Mouse (Mus musculus): ENCODE results near the gene Adamts6. TPM values are rescaled to one million over a fixed set of nuclear protein-coding genes. Genes with fewer than 3 reads are reported as not detected.

Gene Adamts6
- polyA plus RNA-seq, 1 experiment from 2014 or later, result 5.7 TPM

DNA sequence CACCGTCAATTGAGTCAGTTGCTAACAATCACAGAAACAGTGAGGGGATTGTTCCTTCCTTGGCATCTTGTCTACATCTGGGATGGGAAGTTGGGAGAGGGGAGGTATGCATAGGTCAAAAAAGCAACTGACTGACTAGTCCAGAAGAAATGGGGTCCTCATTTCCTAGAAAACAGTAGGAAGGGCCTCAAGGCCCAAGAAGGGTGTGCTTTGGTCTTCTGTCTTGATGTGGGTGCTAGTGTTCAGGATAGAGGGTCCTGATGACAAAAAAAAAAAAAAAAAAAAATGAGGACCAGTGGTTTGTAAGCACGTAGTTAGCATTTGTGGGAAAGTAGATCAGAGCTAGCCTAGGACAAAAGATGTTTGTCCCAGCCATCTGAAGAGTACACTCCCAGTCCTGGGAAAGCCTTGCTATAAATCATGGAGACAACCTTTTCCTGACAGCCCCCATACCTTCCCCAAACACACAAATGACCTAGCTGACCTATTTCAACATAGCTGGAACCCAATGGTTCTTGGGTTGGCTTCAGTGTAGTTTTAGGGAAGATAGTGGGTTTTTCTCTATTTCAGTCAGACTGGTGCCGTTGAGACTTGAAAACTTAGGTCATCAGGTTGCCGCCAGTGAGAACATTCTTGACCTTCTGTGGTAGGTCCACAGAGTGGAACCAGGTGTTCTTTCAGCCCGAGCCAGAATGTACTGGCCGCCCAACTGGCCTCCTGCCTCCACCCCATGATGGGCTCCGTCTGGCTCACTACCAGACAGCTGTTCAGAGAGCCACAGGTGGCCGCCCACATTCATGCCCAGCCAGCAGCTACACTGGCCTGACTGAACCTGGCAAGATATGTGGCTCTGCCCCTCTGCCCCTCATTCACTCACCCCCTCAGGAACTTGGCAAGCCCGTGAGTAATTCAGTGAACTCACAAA is 211.7 kb downstream of the Adamts6 start:
- Histone ChIP-seq H3K9me3 (replicated peaks) (no peaks in the 10 kb centered on the region), H3K27me3 (replicated peaks) (no peaks in the 10 kb centered on the region), H3K9ac (no peak overlapping the region), H3K4me3 (no peak overlapping the region), H3K4me1 (replicated peaks) (peaks cover 3% of the 10 kb centered on the region; the same call in 1 of the 2 replicates), H3K27ac (ENCODE audit: poor library complexity, severe bottlenecking) (no peak overlapping the region), H3K36me3 (peaks cover 14% of the 10 kb centered on the region), H3K4me2 (no peak overlapping the region)
- no peak; the same call in 1 of the 2 replicates for ATAC-seq (ENCODE audit: insufficient number of reproducible peaks, low FRiP score)
- WGBS, result 78% methylated on average over 9 of the region's 9 CpGs

DNA sequence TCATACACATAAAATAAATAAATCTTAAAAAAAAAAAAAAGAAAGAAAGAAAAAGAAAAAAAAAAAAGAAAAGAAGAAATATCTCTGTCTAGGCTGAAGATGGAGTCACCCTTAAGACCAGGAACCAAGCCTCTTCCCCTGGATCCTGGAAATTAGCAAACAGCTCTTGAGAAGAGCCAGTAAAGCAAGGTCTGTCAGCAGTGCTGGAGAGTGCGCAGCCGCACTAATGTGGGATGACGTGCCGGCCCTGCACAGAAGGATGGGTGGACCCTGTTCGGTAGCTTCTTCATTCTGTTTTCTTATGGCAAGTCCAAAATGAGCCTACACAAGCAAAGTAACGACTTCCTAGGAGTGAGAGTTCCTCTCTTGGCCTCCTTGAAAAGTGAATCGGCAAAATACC is 214.8 kb downstream of the Adamts6 start:
- Histone ChIP-seq H3K9ac (no peak overlapping the region), H3K27me3 (replicated peaks) (no peaks in the 10 kb centered on the region), H3K4me1 (replicated peaks) (no peaks in the 10 kb centered on the region), H3K4me2 (no peak overlapping the region), H3K27ac (ENCODE audit: poor library complexity, severe bottlenecking) (no peak overlapping the region), H3K36me3 (0 out of 2 replicates have a peak, but pooled peaks cover 3% of the 10 kb centered on the region), H3K9me3 (replicated peaks) (no peaks in the 10 kb centered on the region), H3K4me3 (no peak overlapping the region)
- ATAC-seq (ENCODE audit: insufficient number of reproducible peaks, low FRiP score), result no peak
- 90% methylated on average over 7 of the region's 7 CpGs for WGBS

DNA sequence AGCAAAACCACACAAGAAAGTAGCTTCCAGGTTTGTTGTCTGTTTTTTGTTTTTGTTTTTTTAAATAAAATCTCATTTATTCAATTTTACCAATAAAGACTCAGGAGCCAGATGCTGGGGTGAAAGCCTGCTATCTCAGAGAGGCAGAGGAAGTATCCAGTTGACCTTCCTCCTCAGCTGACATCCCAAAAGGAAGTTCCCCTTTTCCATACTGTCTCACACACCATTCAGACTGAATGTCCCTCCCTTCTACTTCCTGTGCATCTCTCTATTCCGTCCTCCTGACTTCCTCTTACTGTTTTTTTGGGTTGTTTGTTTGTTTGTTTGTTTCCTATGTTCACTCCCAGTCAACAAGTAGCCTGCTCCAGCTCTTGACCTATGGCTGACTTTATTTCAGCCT is 216.4 kb downstream of the Adamts6 start:
- Histone ChIP-seq H3K9ac (no peak overlapping the region), H3K9me3 (replicated peaks) (no peaks in the 10 kb centered on the region), H3K36me3 (no peaks in the 10 kb centered on the region), H3K27ac (ENCODE audit: poor library complexity, severe bottlenecking) (no peak overlapping the region), H3K4me2 (no peak overlapping the region), H3K4me3 (no peak overlapping the region), H3K27me3 (replicated peaks) (no peaks in the 10 kb centered on the region), H3K4me1 (replicated peaks) (no peaks in the 10 kb centered on the region)
- no peak for ATAC-seq (ENCODE audit: insufficient number of reproducible peaks, low FRiP score)
- 71% methylated on average over 1 of the region's 1 CpGs for WGBS

DNA sequence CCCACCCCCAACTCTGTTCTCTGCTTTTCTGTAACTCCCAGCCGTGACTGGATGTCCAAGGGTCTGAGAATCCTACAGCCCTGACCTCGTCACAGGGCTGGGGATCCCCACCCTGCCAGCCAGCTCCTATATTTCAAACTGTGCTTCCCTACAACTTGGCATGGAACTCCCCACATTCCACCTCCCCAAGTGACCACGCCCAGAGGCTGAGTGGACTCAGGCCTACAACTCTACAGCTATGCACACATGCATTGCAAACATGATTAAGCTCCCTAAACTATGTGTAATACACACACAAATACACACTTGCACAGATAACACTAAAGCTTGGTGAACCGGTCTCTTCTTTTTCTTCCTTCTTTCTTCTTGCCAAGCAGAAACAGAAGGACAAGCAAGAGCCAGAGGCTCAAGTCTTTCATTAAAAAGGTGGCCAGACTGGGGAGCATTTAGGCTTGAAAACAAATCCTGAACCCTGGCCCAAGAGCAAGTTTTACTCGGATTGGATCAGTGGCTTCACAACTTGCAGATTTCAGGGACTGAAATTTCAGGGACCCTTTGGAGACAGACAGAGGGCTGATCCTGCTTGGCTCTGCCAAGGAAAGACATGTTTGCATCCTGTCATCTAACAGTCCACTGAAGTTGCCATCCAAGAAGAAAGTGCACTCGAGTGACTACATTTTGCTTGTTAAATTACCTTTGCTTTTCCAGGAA is 218.7 kb downstream of the Adamts6 start:
- Histone ChIP-seq H3K4me2 (no peak overlapping the region), H3K9me3 (replicated peaks) (no peaks in the 10 kb centered on the region), H3K27ac (ENCODE audit: poor library complexity, severe bottlenecking) (no peak overlapping the region), H3K4me3 (no peak overlapping the region), H3K36me3 (no peaks in the 10 kb centered on the region), H3K4me1 (replicated peaks) (peaks cover 9% of the 10 kb centered on the region; the same call in 1 of the 2 replicates), H3K27me3 (replicated peaks) (no peaks in the 10 kb centered on the region), H3K9ac (no peak overlapping the region)
- WGBS, result 75% methylated on average over 6 of the region's 6 CpGs
- ATAC-seq (ENCODE audit: insufficient number of reproducible peaks, low FRiP score), result no peak

DNA sequence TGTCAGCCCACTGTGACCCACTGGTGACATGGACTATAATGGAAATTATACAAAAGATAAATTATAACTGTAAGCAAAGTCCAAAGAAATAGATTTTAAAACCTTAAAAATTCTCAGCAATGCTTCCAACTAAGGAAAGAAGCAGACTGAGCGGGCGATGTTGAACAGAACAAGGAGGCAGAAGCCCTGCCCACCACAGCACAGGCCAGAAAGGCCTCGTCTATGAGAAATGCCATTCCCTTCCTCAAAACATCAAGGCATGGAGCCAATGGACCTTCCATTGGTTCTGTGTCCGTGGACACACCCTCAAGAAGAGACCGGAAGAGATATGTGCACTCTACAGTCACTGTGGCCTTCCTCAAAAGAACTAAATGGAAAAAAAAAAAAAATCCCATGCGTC is 220.0 kb downstream of the Adamts6 start:
- Histone ChIP-seq H3K27me3 (replicated peaks) (no peaks in the 10 kb centered on the region), H3K4me1 (replicated peaks) (peaks cover 9% of the 10 kb centered on the region; the same call in 1 of the 2 replicates), H3K9ac (no peak overlapping the region), H3K4me3 (no peak overlapping the region), H3K27ac (ENCODE audit: poor library complexity, severe bottlenecking) (no peak overlapping the region), H3K9me3 (replicated peaks) (no peaks in the 10 kb centered on the region), H3K4me2 (no peak overlapping the region), H3K36me3 (no peaks in the 10 kb centered on the region)
- no peak for ATAC-seq (ENCODE audit: insufficient number of reproducible peaks, low FRiP score)
- WGBS, result 80% methylated on average over 6 of the region's 6 CpGs

DNA sequence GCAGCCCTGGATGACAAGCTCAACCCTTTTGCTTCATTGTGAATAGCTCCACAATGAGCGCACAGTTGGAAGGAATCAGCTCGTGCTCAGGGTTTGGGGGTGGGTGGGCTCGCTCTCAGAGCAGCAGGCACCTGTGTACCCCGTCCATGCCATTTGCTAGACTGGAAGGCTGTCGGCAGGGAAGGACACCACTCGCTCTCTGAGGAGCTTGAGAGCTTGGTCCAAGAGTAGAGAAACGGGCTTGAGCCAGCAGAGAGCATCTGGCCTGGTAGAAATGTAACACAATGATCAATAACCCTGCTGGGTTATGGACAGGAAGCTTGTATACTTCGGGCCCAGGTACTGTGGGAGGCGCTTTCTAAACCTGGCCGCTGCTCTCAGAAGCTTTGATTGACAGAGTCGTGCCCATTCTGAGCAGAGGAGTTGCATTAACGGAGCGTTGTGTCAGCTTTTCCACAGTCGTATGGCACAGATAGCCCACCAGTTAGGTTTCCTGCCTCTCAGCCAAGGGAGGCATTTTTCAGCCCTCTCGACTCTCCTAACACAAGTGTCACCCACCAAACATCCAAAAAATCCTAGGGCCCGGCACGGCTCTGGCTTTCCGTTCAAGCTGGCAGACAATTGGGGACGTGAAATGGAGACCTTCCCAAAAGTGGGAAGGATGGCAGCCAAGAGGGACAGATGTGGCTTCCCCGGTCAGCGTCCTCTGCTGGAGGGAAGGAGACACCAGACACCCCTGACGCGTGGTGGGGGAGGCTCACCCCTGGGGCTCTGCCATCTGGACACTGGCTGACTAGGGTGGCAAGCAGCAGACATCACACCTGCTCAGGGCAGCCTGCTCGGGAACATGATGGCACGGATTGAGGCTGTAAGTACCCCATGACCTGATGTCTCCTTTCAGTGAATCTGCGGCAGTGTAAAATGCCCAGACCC is 222.2 kb downstream of the Adamts6 start:
- H3K27ac ChIP-seq (ENCODE audit: poor library complexity, severe bottlenecking), result no peak overlapping the region
- H3K4me2 ChIP-seq, result no peak overlapping the region
- no peaks in the 10 kb centered on the region for H3K27me3 ChIP-seq (replicated peaks)
- peaks cover 9% of the 10 kb centered on the region; the same call in 1 of the 2 replicates for H3K4me1 ChIP-seq (replicated peaks)
- H3K4me3 ChIP-seq, result no peak overlapping the region
- 0 out of 2 replicates have a peak, but pooled peaks have one; percentile 25 for ATAC-seq (ENCODE audit: insufficient number of reproducible peaks, low FRiP score)
- no peaks in the 10 kb centered on the region for H3K9me3 ChIP-seq (replicated peaks)
- H3K36me3 ChIP-seq, result no peaks in the 10 kb centered on the region
- 73% methylated on average over 26 of the region's 26 CpGs for WGBS
- no peak overlapping the region for H3K9ac ChIP-seq

DNA sequence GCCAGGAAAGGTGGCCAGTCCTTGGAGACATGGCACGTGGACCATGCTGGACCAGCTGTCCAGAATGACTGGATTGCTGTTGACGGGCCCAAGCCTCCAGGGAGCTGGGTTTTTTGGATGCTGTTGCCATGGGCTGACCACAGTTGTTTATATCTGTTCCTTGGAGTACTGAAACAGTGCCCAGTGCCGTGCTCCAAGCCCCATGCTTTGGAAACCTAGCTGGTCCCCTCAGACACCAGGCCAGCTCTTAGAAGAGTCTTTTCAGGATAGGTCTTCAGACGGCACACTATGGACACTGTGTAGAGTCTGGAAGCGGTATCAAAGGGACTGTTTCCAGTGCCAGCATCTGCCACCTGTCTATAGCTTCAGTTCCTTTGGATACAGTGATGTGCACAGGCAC is 223.1 kb downstream of the Adamts6 start:
- peaks cover 9% of the 10 kb centered on the region; the same call in 1 of the 2 replicates for H3K4me1 ChIP-seq (replicated peaks)
- H3K36me3 ChIP-seq, result no peaks in the 10 kb centered on the region
- H3K9me3 ChIP-seq (replicated peaks), result no peaks in the 10 kb centered on the region
- H3K27me3 ChIP-seq (replicated peaks), result no peaks in the 10 kb centered on the region
- 82% methylated on average over 5 of the region's 5 CpGs for WGBS
- no peak overlapping the region for H3K4me2 ChIP-seq
- H3K9ac ChIP-seq, result no peak overlapping the region
- ATAC-seq (ENCODE audit: insufficient number of reproducible peaks, low FRiP score), result no peak; the same call in 1 of the 2 replicates
- no peak overlapping the region for H3K27ac ChIP-seq (ENCODE audit: poor library complexity, severe bottlenecking)
- H3K4me3 ChIP-seq, result no peak overlapping the region

DNA sequence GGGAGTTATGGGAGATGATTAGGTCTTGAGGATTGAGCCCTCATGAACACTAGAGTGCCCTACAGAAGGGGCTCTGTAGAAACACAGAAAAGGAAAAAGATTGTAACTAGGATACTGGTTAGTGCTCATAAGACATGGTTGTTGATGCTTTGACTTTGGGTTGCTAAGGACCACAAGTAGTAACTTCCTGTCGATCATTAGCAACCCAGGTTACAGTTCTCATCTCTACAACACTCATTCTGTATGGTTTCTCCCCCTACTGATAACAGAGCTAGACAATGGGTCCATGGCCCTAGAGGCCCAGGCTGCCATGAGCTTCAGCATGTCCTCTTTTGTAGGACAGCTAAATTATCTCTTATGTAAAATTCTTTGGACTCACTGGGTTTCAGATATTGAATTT is 227.4 kb downstream of the Adamts6 start:
- no peak overlapping the region for H3K9ac ChIP-seq
- 94% methylated on average over 1 of the region's 1 CpGs for WGBS
- H3K27ac ChIP-seq (ENCODE audit: poor library complexity, severe bottlenecking), result no peak overlapping the region

DNA sequence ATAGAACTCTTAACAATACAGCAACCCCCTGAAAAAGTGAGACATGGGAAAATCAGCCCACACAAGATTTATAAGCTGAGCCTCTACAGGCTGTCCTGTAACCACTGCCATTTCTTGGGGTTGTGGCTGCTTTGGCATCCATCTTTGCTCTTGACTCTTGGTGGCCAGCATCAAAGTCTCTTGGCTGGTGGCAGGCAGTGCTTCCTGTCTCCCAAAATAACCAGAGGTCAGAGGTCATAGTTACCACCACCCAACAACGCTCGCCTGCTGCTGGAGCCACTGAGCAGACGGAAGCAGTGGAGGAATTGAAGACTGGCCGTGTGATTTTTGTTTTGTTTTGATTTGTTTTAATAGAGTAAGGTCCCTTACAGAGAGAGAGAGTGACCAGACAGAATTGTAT is 228.5 kb downstream of the Adamts6 start:
- Histone ChIP-seq H3K9me3 (replicated peaks) (0 out of 2 replicates have a peak, but pooled peaks cover 3% of the 10 kb centered on the region), H3K4me3 (no peak overlapping the region), H3K9ac (no peak overlapping the region), H3K36me3 (no peaks in the 10 kb centered on the region), H3K27ac (ENCODE audit: poor library complexity, severe bottlenecking) (no peak overlapping the region), H3K4me1 (replicated peaks) (peaks cover 13% of the 10 kb centered on the region), H3K4me2 (no peak overlapping the region), H3K27me3 (replicated peaks) (no peaks in the 10 kb centered on the region)
- WGBS, result 49% methylated on average over 4 of the region's 4 CpGs
- no peak for ATAC-seq (ENCODE audit: insufficient number of reproducible peaks, low FRiP score)

More for the DNA sequence above, 227.4 kb downstream of the Adamts6 start:
- H3K4me1 ChIP-seq (replicated peaks), result peaks cover 17% of the 10 kb centered on the region
- no peaks in the 10 kb centered on the region for H3K27me3 ChIP-seq (replicated peaks)
- no peaks in the 10 kb centered on the region for H3K9me3 ChIP-seq (replicated peaks)
- ATAC-seq (ENCODE audit: insufficient number of reproducible peaks, low FRiP score), result no peak
- H3K36me3 ChIP-seq, result no peaks in the 10 kb centered on the region
- no peak overlapping the region for H3K4me2 ChIP-seq
- H3K4me3 ChIP-seq, result no peak overlapping the region

DNA sequence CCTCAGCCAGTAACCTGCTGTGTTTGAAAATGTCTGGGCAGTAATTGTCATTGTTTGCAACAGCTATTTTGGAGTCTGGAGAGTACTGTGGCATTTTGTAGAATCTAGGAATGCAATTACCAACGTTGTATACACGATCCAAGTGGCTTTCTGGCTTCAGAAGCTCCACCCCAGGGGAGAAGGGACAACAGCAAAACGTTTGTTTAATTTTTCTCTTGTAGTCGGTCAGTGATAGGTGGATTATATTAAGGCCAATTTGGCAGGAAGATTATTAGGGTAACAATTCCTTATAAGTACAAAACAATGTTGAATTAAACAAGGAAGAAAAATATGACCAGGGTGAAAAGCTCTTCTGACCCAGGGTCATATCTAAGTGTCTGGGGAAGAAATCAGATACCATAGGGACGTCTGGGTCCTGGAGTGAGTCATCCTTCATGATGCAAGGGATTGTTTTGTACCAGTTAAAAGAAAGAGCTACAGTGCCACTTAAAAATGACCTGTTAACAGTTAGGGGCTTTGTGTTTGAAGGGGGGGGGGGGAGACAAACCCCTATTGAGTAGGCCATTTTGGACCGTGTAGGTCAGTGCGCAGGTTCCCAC is 229.2 kb downstream of the Adamts6 start:
- Histone ChIP-seq H3K4me1 (replicated peaks) (peaks cover 13% of the 10 kb centered on the region), H3K9ac (no peak overlapping the region), H3K27ac (ENCODE audit: poor library complexity, severe bottlenecking) (no peak overlapping the region), H3K27me3 (replicated peaks) (no peaks in the 10 kb centered on the region), H3K4me3 (no peak overlapping the region), H3K36me3 (no peaks in the 10 kb centered on the region), H3K9me3 (replicated peaks) (0 out of 2 replicates have a peak, but pooled peaks cover 3% of the 10 kb centered on the region), H3K4me2 (no peak overlapping the region)
- no peak for ATAC-seq (ENCODE audit: insufficient number of reproducible peaks, low FRiP score)
- 54% methylated on average over 7 of the region's 7 CpGs for WGBS

All from heart, embryonic 12.5 days (tissue).